Mouse (Mus musculus) telencephalon, adult 2 months (tissue): ENCODE data around the gene Kcnh4.

Experiments used
- DNase-seq: peaks from one replicate; pipeline ENCODE4 v3.0.0-alpha.2; 2011; ENCODE audit warnings: low read depth, low spot score

The Kcnh4 gene

GRCm38 (mm10) chr11:100766726-100767125 lies 7.0 kb upstream of the Kcnh4 start:
- no peak for DNase-seq

GRCm38 (mm10) chr11:100762831-100763230 lies 3.1 kb upstream of the Kcnh4 start, which contains the start of gene Hcrt:
Gene Hcrt (minus strand): TSS chr11:100762931.
- no peak for DNase-seq

DNA sequence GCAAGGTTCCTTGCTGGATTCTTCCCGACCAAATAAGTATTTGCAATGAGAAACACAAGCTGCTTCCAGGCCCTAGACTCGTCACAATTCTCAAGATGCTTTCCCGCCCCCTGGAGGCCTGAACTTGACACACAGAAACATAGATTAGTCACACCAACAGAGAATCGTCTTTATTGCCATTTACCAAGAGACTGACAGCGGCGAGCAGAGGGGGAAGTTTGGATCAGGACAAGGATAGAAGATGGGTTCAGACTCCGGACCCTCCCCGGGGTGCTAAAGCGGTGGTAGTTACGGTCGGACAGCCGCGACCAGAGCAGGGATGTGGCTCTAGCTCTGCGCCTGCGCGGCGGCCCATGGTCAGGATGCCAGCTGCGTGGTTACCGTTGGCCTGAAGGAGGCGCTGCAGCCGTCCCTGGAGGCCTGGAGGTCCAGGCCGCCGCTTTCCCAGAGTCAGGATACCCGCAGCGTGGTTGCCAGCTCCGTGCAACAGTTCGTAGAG lies 1.9 kb upstream of the Kcnh4 start:
- peak; percentile 75 for DNase-seq

GRCm38 (mm10) chr11:100758707-100759610 lies 783 bp downstream of the Kcnh4 start:
- no peak for DNase-seq

DNA sequence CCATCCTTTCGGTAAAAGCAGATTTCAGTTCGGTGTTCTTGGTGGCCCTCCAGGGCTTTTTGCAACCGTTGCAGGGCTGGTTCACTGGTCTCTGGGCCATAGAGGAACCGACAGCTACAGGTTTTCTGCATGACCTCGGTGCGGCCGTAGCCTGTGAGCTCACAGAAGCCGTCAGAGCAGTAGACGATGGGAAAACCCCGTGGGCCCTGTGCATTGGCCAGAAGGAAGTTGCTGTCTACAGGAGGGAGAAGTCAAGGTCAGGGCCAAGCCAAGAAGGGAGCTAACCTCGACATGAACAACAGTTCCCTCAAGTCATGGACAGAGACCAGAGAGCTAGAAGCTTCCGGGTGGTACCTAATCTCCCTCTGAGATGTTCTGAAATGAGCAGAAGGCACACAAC lies 2.2 kb downstream of the Kcnh4 start:
- no peak for DNase-seq

DNA sequence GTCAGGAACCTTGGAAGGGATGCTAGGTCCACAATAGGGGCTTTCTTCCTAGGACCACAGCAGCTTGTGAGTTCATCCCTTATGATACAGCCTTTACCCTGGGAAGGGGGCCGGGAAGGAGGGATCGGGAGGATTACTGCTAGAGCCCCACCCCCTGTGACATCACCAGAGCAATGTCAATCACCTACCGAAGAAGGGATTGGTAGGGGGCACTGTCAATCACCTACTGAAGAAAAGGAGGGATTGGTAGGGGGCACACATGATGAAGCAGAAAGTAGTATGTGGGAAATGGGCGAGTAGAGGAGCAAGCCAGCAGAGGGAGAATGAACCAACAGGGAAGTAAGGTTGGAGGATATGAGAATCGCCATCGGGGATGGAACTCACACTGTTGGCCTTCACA lies 3.3 kb downstream of the Kcnh4 start:
- no peak for DNase-seq

- peak; percentile 67 for DNase-seq
These were observed 5.1 kb downstream of the Kcnh4 start for GRCm38 (mm10) chr11:100754693-100755057.

DNA sequence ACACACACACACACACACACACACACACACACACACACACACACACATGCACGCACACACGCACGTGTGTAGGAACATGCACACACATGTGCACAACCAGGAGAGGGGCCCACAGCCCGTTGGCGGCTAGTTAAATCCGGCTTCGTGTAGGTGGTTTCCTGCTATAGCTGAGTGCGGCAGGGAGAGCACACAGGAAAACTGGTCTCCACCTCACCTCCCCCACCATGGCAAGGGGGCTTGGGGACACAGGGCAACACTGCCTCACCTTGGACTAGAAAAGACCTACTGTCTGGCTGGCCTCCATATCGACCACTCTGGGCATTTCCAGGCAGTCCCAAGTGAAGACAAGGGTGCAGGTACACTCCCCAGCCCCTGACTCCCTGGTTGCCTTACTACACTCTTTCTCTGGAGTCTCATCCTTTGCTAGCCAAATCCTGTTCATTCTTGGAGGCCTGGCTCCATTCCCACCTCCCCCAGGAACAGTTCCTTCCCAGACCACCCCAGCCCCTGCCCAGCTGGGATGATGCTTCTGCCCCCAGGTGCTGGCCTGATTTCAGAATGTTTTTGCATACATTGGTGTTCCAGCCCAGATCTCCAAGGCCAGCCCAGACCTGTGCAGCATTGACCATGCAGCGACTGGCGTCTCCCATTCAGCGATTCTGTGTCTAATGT lies 5.6 kb downstream of the Kcnh4 start:
- peak; percentile 78 for DNase-seq

DNA sequence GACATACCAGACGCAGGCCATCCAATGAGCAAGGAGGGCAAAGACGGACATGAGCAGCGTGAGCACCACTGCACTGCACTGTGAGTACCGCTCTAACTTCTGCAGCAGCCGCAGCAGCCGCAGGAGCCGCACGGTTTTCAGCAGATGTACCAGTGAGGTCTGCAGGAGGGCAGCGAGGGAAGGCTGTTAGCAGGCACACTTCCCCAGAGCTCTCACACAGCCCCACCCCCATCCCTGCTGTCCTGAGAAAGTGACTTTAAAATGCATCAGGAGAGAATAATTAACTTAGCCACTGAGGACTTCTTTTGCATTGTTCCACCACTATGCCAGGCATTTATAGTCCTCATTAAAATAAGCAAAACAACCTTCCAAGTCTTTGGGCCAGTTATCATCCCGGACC lies 7.4 kb downstream of the Kcnh4 start:
- DNase-seq: no peak

GRCm38 (mm10) chr11:100750127-100750526 lies 9.6 kb downstream of the Kcnh4 start:
- DNase-seq: no peak

DNA sequence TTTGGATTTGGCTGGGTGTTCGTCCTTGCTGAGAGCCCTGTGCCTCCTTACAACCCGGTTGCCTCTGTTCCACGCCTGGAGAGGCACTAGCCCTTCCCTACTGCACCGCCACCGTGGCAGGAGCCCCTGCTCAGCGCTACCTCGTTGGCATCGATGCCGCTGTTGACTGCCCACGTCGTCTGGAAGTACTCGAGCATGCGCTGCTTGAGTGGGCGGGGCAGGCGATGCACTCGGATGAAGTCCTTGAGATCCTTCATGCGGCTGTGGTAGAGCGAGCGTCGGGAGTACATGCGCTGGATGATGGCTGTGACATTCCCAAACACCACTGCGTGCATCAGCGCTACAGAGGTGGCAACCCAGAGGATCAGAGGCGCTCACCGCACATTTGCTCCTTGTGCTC lies 10.3 kb downstream of the Kcnh4 start:
- no peak for DNase-seq

DNA sequence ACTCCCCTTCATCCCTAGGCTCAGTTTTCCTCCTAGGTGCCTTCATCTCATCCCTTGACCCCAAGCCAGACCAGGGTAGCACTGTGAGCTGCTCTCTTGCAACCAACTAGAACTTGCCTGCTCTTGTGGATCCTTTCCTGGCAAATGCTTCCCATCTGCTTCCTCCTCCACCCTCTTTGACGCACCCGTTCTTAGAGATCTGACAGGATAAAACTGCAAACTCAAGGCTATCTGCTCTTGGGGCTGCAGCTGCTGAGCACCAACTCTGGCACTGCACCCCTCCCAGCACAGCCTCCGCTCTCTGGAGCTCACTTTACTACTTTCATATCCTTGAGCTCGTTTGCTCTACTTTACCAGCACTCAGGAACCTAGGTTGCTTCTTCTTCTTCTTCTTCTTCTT lies 11.1 kb downstream of the Kcnh4 start:
- peak; percentile 61 for DNase-seq

- DNase-seq: no peak
These were observed 12.6 kb downstream of the Kcnh4 start for GRCm38 (mm10) chr11:100747114-100747513.

GRCm38 (mm10) chr11:100746546-100746945 lies 13.2 kb downstream of the Kcnh4 start:
- no peak for DNase-seq

- no peak for DNase-seq
These were observed 14.7 kb downstream of the Kcnh4 start for GRCm38 (mm10) chr11:100745085-100745484.

DNA sequence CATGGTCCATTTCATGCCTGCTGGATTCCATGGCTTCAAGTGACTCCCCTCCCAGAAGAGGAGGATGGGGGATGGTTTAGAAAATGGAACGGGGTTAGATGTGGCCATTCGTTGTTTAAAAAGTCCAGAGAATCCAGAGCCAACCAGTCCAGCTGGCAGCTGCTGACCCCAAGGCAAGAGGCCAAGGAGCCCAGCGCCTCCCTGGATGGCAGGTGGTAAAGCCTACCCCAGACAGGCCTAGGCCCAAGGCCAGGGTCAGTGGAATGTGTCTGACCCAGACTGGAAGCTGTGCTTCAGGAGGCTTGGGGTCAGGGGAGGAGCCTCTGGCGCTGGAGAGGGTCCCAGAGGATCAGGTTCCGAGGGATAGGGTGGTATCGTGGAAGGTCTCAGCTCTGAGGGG lies 18.4 kb downstream of the Kcnh4 start:
- DNase-seq: no peak

DNA sequence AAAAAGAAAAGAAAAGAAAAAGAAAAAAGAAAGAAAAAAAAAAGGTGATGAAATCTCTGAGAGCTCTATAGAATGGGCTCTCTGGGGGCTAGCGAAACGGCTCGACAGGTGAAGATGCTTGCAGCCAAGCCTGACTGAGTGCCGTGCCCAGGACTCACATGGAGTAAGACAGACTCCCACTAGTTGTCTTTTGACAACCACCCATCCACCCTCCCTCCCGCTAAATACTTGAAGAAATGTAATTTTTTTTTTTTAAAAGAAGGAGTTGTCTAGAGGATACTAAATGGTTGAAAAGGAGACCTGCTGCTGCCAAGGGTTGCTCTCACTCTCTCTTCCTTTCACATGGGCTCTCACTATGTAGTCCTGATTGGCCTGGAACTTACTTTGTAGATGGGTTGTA lies 21.0 kb downstream of the Kcnh4 start:
- DNase-seq: no peak

GRCm38 (mm10) chr11:100738066-100738604 lies 21.6 kb downstream of the Kcnh4 start, which contains the start of gene Rab5c:
Gene Rab5c (minus strand): TSS chr11:100738215.
- DNase-seq: peak; percentile 99

DNA sequence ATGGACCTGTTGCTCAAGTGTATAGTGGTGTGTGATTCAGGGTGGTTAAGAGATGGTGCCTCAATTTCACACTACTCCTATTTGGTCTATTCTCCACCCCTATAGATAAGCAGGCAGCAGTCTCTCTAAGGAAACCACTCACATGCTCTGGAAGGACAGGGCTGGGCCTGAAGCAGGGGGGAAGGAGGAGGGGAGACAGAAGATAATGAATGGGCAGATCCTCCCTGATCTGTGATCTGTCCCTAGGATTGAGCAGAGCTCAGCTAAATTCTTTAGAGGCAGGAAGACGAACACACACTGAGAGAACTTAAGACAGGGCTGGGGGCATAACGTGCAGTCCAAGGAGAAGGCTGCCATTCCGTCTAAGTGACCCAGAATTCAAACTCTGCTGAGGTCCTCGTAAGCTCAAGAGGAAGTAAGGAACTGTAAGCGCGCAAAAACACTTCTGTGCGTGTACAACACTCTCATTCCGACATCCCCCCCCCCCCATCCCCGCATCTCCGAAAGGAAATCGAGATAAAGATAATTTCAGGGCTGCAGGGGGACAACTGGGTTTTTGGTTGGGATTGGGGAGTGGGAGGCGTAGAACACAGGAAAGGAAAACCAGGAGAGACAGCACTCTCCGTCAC lies 22.5 kb downstream of the Kcnh4 start:
- DNase-seq: no peak

DNA sequence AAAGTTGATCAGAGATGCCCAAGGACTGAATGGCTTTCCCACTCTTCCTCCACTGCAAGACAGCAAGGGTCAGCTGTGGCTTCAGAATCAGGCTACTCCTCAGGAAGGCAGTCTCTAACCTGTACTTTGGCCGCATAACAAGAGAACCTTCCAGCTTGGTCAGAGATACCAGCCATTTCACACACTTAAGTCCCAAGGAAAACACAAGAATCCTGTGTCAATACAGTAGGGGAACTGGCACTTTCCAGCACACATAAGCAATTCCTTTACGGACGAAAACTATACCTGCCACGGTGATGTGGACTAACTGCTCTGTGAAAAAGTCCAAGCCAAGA lies 23.0 kb downstream of the Kcnh4 start:
- DNase-seq: no peak

DNA sequence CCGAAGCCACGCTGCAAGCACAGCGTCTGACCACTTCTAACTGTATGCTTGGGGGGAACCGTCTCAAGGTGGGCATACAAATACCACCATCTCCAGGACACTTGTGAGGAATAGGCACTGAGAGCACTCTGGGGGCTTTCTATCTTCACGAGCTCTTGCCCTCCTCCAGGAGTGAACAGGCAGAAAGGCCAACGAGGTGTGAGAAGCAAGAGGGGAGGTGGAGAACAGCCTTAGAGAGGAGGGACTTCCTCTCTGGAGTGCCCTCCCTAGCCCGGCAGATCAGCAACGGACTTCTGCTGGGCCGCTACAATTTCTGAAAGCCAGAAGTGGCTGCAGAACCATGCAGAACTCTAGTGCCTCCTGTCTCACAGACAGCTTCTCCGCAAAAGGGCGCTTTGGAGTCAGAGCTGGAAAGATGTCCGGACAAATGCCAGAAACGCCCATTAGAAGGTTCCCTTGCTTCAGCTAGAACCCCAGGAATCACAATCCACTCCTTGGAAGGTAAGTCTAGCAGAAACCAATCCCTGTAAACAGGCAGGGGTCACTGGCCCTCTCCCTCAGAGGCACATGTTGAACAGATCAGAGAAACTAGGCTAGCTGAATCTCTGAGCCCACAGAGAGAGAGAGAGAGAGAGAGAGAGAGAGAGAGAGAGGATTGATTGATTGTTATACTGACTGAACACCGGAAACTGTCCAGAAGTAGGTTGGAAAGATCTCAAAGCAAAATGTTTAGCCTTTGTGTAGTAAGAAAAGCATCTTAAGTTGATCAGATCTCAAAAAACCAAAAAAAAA lies 23.6 kb downstream of the Kcnh4 start:
- DNase-seq: no peak
